Mouse (Mus musculus) urinary bladder, adult 18-20 months (tissue): ENCODE data around the gene Neil1.

ENCODE experiments used
- DNase-seq, 2 experiments: peaks; one replicate each; pipeline ENCODE4 v3.0.0; 2022; ENCODE audit warnings: low spot score in 2 of 2, mixed read lengths in 2 of 2

Neil1 gene

DNA sequence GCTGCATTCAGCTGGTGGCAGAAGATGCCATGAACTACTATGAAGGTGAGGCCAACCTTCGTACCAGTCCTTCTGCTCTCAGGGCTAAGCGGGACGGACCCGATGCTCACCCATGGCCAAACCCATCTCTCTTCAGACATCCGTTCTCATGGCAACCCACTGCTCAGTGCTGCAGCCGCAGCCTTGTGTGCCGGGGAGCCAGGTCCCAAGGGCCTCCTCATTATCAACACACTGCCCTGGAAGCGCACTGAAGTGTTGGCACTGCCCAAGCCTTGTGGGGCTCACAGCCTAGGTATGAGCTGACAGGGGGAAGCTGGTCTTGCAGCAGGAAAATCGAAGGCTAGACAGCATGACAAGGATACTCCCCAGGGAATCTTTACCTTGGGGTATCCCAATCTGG is 9.0 kb downstream of the Neil1 start:
- DNase-seq: no peak

DNA sequence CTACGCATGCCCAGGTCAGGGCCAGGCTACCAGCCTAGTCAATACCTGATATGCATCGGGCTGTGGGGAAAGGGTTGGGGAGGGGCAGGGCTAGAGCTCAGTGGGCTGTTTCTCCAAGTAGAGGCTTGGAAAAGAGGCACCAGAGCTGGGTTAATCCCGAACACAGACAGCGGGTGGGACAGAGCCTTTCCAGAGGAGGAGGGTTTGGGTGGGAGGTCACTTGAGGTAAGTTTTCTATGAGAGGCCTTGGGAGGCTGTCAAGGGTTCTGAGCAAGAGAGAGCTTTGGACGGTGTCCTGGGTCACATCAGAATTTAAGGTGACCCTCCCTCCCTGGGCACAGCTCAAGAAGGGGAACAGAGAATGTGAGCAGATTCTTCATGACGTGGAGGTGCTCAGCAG is 9.6 kb downstream of the Neil1 start:
- DNase-seq: no peak

DNA sequence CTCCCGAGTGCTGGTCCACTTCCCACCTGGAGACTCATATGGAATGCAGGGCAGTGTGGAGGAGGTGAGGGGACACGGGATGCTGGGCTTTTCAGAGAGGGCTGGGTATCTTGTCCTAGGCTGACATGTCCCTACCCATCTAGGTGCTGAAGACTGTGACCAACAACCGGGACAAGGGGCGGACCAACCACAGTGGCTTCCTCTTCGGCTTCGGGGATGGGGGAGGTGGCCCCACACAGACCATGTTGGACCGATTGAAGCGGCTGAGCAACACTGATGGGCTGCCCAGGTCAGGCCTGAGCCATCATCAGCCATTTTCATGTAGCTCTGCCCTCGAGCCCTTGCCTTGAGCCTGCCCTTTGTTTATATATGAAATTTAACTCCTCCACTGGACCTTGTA is 10.3 kb downstream of the Neil1 start:
- no peak for DNase-seq

DNA sequence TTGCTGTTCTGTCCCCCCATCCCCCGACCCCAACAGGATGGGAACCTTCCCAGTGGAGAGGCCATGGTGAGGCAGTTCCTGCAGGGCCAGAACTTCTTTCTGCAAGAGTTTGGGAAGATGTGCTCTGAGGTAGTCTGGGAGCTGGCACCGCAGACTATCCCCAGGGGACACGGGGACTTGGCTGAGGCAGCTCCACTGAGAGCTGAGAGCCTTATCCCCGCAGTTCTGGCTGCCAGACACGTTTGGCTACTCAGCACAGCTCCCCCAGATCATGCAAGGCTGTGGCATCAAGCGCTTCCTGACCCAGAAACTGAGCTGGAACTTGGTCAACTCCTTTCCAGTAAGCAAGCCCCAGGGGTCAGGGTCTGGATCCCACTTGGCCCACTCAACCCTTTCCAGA is 10.9 kb downstream of the Neil1 start:
- DNase-seq: no peak

DNA sequence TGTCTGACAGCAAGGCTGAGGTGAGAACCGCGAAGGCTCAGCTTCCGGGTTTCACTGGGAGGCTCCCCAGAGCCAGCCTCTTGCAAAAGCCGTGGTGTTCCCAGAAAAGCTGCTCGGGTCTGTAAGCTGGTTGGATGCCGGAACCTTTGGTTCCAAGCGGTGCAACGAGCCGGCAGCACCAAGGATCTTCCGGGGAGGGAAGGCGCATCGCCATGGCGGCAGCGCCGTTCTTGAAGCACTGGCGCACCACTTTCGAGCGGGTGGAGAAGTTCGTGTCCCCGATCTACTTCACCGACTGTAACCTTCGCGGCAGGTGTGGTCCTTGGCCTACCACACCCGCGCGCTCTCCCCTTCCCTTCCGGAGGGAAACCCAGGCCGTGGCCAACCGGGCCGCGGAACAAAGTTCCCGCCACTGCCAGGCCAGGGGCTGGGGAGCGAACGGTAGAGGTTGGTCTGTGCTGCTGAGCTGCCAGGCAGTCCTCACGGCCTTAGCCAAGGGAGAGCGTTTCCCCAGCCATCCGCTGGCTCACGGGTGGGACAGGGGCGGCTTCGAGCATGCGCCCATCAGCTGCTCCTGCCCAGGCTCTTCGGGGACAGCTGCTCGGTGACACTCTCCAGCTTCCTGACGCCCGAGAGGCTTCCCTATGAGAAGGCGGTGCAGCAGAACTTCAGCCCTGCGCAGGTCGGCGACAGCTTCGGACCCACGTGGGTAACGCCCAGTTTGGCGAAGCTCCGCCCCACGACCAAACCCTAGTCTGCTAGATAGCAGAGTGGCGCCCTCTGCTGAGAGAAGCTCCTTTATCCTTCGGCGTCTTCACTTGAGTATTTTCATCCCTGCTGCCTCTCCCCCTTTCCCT is 17.3 kb downstream of the Neil1 start, which contains the start of gene Man2c1:
TSS of gene Man2c1 (plus strand) at position 114 of the 857 bp plus-strand sequence.
- peak; percentile 87 for DNase-seq

DNA sequence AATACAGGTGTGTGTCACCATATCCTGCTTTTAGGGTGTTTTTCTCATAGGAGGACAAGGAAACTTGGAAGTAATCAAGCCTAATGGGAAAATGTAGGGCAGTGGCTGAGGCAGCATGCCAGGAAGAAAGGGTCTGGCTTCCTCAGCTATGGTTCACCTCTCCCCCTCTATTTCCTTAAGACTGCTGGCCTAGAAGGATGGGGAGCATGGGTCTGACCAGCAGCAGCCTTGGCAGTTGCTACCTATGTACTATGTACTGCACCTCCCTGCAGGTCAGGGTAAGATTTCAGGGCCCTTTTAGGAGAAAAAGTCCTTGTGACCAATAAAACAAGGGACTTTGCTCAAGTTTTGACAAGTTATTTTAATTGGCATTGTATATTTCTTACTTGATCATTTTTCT is 18.5 kb downstream of the Neil1 start:
- DNase-seq: no peak

DNA sequence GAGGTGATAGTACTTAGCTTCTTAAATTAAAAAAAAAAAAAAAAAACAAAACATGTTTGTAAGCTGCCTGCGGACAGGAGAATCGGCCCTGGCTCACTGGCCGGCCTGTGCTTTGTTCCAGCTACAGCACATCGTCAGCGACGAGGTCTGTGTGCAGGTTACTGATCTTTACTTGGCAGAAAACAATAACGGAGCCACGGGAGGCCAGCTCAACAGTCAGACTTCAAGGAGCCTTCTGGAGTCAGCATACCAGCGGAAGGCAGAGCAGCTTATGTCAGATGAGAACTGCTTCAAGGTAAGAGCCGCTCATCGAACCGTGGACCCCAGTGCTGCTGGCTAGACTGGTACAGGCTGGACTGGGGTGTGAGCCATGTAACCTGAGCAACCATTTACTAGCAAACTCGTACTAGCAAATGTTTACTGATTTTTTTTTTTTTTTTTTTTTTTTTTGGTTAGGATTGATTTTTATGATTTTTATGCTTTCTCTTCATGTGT is 30.8 kb downstream of the Neil1 start:
- DNase-seq: no peak
